Mouse (Mus musculus): ENCODE data around the gene Kcmf1.

DNA sequence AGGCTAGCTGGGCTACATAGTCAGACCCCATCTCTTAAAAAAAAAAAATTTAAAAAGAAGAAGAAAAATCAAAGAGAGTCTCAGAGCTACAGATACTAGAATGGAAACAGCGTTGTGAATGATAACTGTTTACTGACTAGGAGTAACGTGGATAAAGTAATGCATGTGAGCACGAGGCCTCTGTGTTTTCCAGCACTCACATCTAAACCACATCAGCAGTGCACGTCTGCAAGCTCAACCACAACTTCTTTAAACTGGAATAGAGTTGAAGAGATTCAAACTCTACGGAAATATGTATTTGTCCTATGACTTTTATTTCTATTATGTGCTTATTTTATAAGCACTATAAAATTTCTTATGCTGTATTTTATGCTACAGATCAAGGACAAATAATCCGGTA is 23.1 kb downstream of the Kcmf1 start:
- TF ChIP-seq GATA1 (IDR thresholded peaks at IDR 0.05; ENCODE audit: borderline replicate concordance, low read length) (no peak), FLI1 (IDR thresholded peaks at IDR 0.05; ENCODE audit: low read length) (no peak)

All from megakaryocyte, embryonic 14.5 days (primary cell).